Mouse (Mus musculus): ENCODE data around the gene Zfyve21. TPM values are rescaled to one million over a fixed set of nuclear protein-coding genes. Genes with fewer than 3 reads are reported as not detected.

Gene Zfyve21
- total RNA-seq, 1 experiment from 2014 or later: 2.9 TPM

DNA sequence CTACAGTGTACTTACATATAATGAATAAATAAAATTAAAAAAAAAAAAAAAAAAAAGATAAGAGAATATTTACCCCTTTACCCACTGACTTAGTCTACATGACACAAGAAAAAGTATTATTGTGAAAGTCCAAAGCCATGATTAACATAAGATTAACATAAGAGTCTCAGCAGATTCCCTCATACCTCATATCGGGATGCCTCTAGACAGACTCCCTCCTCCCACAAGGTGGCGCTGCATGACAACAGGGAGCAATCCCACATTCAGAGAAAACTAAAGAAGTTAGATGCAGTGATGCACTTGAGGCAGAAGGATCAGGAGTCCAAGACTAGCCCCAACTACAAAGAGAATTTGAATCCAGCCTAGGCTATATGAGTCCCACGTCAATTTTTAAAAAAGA, 64.2 kb downstream of the Zfyve21 start:
- peak; percentile 82 for ATAC-seq (ENCODE audit: extremely low read depth, insufficient number of reproducible peaks, low FRiP score, poor library complexity, severe bottlenecking)

Other genes starting within 250 kb of the Zfyve21 start
- gene Mark3, start 239.6 kb upstream of the Zfyve21 start, total RNA-seq (2017): 125 and 130 TPM in 2 replicates
- gene Ckb, start 141.8 kb upstream of the Zfyve21 start, total RNA-seq (2017): 4.3 and 4.5 TPM in 2 replicates
- 2.7 and 3.6 TPM in 2 replicates for gene Trmt61a, start 136.1 kb upstream of the Zfyve21 start, total RNA-seq (2017)
- 19.8 and 20.5 TPM in 2 replicates for gene Bag5, start 100.9 kb upstream of the Zfyve21 start, total RNA-seq (2017)
- 19.5 and 25.1 TPM in 2 replicates for gene Apopt1, start 100.9 kb upstream of the Zfyve21 start, total RNA-seq (2017)
- 81.2 and 169 TPM in 2 replicates for gene Klc1, start 55.3 kb upstream of the Zfyve21 start, total RNA-seq (2017)
- gene Xrcc3, start 297 bp upstream of the Zfyve21 start, total RNA-seq (2017): 0.58 and 0.61 TPM in 2 replicates
- gene Ppp1r13b, start 93.9 kb downstream of the Zfyve21 start, total RNA-seq (2017): 26.1 and 28.2 TPM in 2 replicates
- 88.4 and 107 TPM in 2 replicates for gene Atp5mpl, start 152.8 kb downstream of the Zfyve21 start, total RNA-seq (2017)
- 0.37 TPM in 1 of 2 replicates, not detected in the other for gene Tdrd9, start 157.4 kb downstream of the Zfyve21 start, total RNA-seq (2017)
- not detected in 2 replicates for gene Rd3l, start 167.1 kb downstream of the Zfyve21 start, total RNA-seq (2017)